Mouse (Mus musculus): ENCODE measurements around the gene Pakap.

DNA sequence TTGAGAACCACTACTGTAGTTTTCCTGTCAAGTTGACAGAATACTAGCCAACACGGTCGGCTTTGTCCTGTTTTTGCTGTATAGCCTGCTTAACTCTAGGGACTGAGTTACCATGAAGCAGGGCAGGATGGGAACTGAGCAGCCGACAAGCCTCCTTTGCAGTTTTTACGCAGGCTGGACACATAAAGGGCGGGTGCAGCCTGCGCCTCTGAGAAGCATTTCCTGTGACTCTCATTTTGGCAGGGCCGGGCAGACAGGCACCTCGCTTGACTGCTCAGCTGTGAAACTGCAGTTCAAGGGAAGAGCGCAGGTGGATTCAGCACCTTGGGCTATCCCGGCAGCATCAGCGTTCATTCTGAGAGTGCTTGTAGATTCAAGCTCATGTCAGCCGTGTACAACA lies 113.5 kb downstream of the Pakap start:
- TF ChIP-seq CTCF (conservative IDR thresholded peaks at IDR 0.05; ENCODE audit: insufficient read depth, insufficient read length, low read depth, low read length) (no peak), POLR2A (IDR thresholded peaks at IDR 0.05; ENCODE audit: low read depth, low read length) (no peak)
